Mouse (Mus musculus) R1 (cell line): ENCODE measurements around the gene Hormad2.

Experiments
- DNase-seq: peaks from one replicate; pipeline ENCODE4 v3.0.0-alpha.2; 2018; ENCODE audit warnings: low read depth, low spot score

Hormad2 gene

GRCm38 (mm10) chr11:4446195-4446868 lies 5.4 kb upstream of the Hormad2 start:
- DNase-seq: no peak

- no peak for DNase-seq
These were observed 1.4 kb upstream of the Hormad2 start for GRCm38 (mm10) chr11:4442280-4442679.

GRCm38 (mm10) chr11:4438211-4438610 lies 2.7 kb downstream of the Hormad2 start:
- no peak for DNase-seq

GRCm38 (mm10) chr11:4437318-4437717 lies 3.6 kb downstream of the Hormad2 start:
- DNase-seq: no peak

- no peak for DNase-seq
These were observed 4.3 kb downstream of the Hormad2 start for GRCm38 (mm10) chr11:4436631-4437030.

- DNase-seq: no peak
These were observed 6.4 kb downstream of the Hormad2 start for GRCm38 (mm10) chr11:4434461-4434860.

- no peak for DNase-seq
These were observed 17.1 kb downstream of the Hormad2 start for GRCm38 (mm10) chr11:4423818-4424217.

- peak; percentile 78 for DNase-seq
These were observed 18.1 kb downstream of the Hormad2 start for GRCm38 (mm10) chr11:4422494-4423425.

- DNase-seq: no peak
These were observed 18.9 kb downstream of the Hormad2 start for GRCm38 (mm10) chr11:4421933-4422488.

- DNase-seq: no peak
These were observed 22.9 kb downstream of the Hormad2 start for GRCm38 (mm10) chr11:4417986-4418385.

GRCm38 (mm10) chr11:4412294-4412693 lies 28.6 kb downstream of the Hormad2 start:
- DNase-seq: no peak

GRCm38 (mm10) chr11:4404277-4404676 lies 36.6 kb downstream of the Hormad2 start:
- peak; percentile 68 for DNase-seq

- DNase-seq: no peak
These were observed 37.5 kb downstream of the Hormad2 start for GRCm38 (mm10) chr11:4403381-4403780.

GRCm38 (mm10) chr11:4401251-4401650 lies 39.7 kb downstream of the Hormad2 start:
- no peak for DNase-seq

- no peak for DNase-seq
These were observed 46.7 kb downstream of the Hormad2 start for GRCm38 (mm10) chr11:4394226-4394625.

- no peak for DNase-seq
These were observed 52.9 kb downstream of the Hormad2 start for GRCm38 (mm10) chr11:4388018-4388417.

- DNase-seq: no peak
These were observed 58.6 kb downstream of the Hormad2 start for GRCm38 (mm10) chr11:4382321-4382720.

- DNase-seq: peak; percentile 26
These were observed 61.0 kb downstream of the Hormad2 start for GRCm38 (mm10) chr11:4379857-4380256.

GRCm38 (mm10) chr11:4366389-4366788 lies 74.5 kb downstream of the Hormad2 start:
- no peak for DNase-seq

GRCm38 (mm10) chr11:4355430-4355829 lies 85.5 kb downstream of the Hormad2 start:
- peak; percentile 60 for DNase-seq

GRCm38 (mm10) chr11:4352637-4353036 lies 88.3 kb downstream of the Hormad2 start:
- DNase-seq: peak; percentile 5

- no peak for DNase-seq
These were observed 97.0 kb downstream of the Hormad2 start for GRCm38 (mm10) chr11:4343926-4344325.
